In genomic region chr12:113004993-113005392, GRCm38 (mm10) we compare ENCODE assay signal across 9 mouse cellular contexts. TPM values are rescaled to one million over a fixed set of nuclear protein-coding genes. Genes with fewer than 3 reads are reported as not detected.
DNase-seq lines count a peak whose midpoint lies in the region; ATAC-seq lines count a peak whose summit lies in the region.
"Had no signal": no experiment of that assay in that cellular context is flagged by ENCODE, and none has a peak within 500 bp of the region (broad histone marks: within the 10 kb centered on the region; RNA-seq: fewer than 3 reads in every experiment).

No protein-coding gene starts in this region.

- no peaks in the 10 kb centered on the region for H3K36me3 ChIP-seq in intestine, embryonic 16.5 days (ENCODE audit: control insufficient read depth, insufficient read depth, low read length)
- H3K36me3 ChIP-seq: embryonic facial prominence, embryonic 12.5 days had no signal

- 35% methylated on average over 4 of the region's 4 CpGs for WGBS in intestine, embryonic 16.5 days

- H3K9ac ChIP-seq in intestine, embryonic 16.5 days (ENCODE audit: low read depth, low read length), result no peak overlapping the region
- H3K9ac ChIP-seq: embryonic facial prominence, embryonic 12.5 days had no signal

- H3K4me1 ChIP-seq in intestine, embryonic 16.5 days (ENCODE audit: control insufficient read depth, insufficient read depth, low read length), result peaks cover 5% of the 10 kb centered on the region; the same call in 1 of the 2 replicates

- H3K4me3 ChIP-seq in intestine, embryonic 16.5 days (ENCODE audit: low read length), result no peak overlapping the region
- H3K4me3 ChIP-seq: embryonic facial prominence, embryonic 12.5 days had no signal

- H3K4me2 ChIP-seq in intestine, embryonic 16.5 days (ENCODE audit: low read depth, low read length), result no peak overlapping the region
- H3K4me2 ChIP-seq: embryonic facial prominence, embryonic 12.5 days had no signal

- H3K27me3 ChIP-seq in intestine, embryonic 16.5 days (replicated peaks; ENCODE audit: control insufficient read depth, insufficient read depth, low read length), result no peaks in the 10 kb centered on the region
- H3K27me3 ChIP-seq: embryonic facial prominence, embryonic 12.5 days had no signal

- no peaks in the 10 kb centered on the region for H3K9me3 ChIP-seq in intestine, embryonic 16.5 days (ENCODE audit: control insufficient read depth, low read length)
- H3K9me3 ChIP-seq: embryonic facial prominence, embryonic 12.5 days had no signal

- ATAC-seq in intestine, embryonic 16.5 days, result no peak

- DNase-seq in ovary, adult 18-20 months (ENCODE audit: low spot score), result peak; percentile 43
- DNase-seq in ovary, postnatal 10 days (ENCODE audit: low spot score), result no peak
- DNase-seq in adrenal gland, postnatal 10 days, result peak; percentile 78
- DNase-seq in frontal cortex, postnatal 36 days (ENCODE audit: low spot score in 2 of 2), result peak; percentile 54 to 67
- peak; percentile 80 for DNase-seq in layer of hippocampus, adult 9-11 months
- DNase-seq in naive thymus-derived CD4-positive, alpha-beta T cell, adult 2 months (ENCODE audit: low read depth), result peak; percentile 89
- peak; percentile 82 for DNase-seq in testis, postnatal 10 days (ENCODE audit: low spot score)

- no peak overlapping the region for H3K27ac ChIP-seq in intestine, embryonic 16.5 days (ENCODE audit: low read length)
- H3K27ac ChIP-seq: embryonic facial prominence, embryonic 12.5 days had no signal

RNA-seq across cellular contexts. Expression of gene Brf1, which starts 4.5 kb away (rescaled TPM):
- 10 to 100 TPM; 40.1 to 55.3 TPM for total RNA-seq in adrenal gland, postnatal 10 days (2021)
- polyA plus RNA-seq in intestine, embryonic 16.5 days (2015; fragmentation: Nextera tagmentation; extraction: Ambion mirVana), result 36.5 and 41.6 TPM in 2 replicates

RNA-seq across cellular contexts. Expression of gene Pacs2, which starts 9.3 kb away (rescaled TPM):
- 10 to 100 TPM; 30.3 to 37.1 TPM for total RNA-seq in adrenal gland, postnatal 10 days (2021)
- polyA plus RNA-seq in intestine, embryonic 16.5 days (2015; fragmentation: Nextera tagmentation; extraction: Ambion mirVana), result 7.3 and 9.8 TPM in 2 replicates

RNA-seq across cellular contexts. Expression of gene Btbd6, which starts 28.7 kb away (rescaled TPM):
- 10 to 100 TPM; 16.9 to 28.1 TPM for total RNA-seq in adrenal gland, postnatal 10 days (2021)
- 20.2 and 20.9 TPM in 2 replicates for polyA plus RNA-seq in intestine, embryonic 16.5 days (2015; fragmentation: Nextera tagmentation; extraction: Ambion mirVana)
